8 mouse cellular contexts compared by ENCODE assay signal in genomic region chr6:39243511-39243961, GRCm38 (mm10). TPM values are rescaled to one million over a fixed set of nuclear protein-coding genes. Genes with fewer than 3 reads are reported as not detected.
A peak's percentile ranks its signal among the peaks of the same experiment; 100 is the strongest.
DNase-seq lines count a peak whose midpoint lies in the region; ATAC-seq and TF ChIP-seq lines count a peak whose summit lies in the region.

No protein-coding gene starts in this region.

- H3K4me1 ChIP-seq in lung, adult 2 months (ENCODE audit: control insufficient read depth, insufficient read depth, low read length), result peaks cover 9% of the 10 kb centered on the region
- H3K4me1 ChIP-seq in forebrain, embryonic 15.5 days, result peaks cover 21% of the 10 kb centered on the region
- H3K4me1 ChIP-seq in intestine, embryonic 16.5 days (ENCODE audit: control insufficient read depth, insufficient read depth, low read length), result peaks cover 25% of the 10 kb centered on the region

- peak; percentile 35; the same call in 1 of the 2 replicates for ATAC-seq in forebrain, embryonic 15.5 days (replicated peaks)
- ATAC-seq in intestine, embryonic 16.5 days, result peak; percentile 68
- no peak for ATAC-seq in monocyte, adult 5-6 weeks (replicated peaks; ENCODE audit: insufficient number of reproducible peaks, low FRiP score, low TSS enrichment, poor library complexity, severe bottlenecking)

- no peak overlapping the region for H3K4me2 ChIP-seq in forebrain, embryonic 15.5 days (replicated peaks)
- no peak overlapping the region for H3K4me2 ChIP-seq in intestine, embryonic 16.5 days (ENCODE audit: low read depth, low read length)

- no peaks in the 10 kb centered on the region for H3K36me3 ChIP-seq in forebrain, embryonic 15.5 days
- H3K36me3 ChIP-seq in intestine, embryonic 16.5 days (ENCODE audit: control insufficient read depth, insufficient read depth, low read length), result no peaks in the 10 kb centered on the region

- no peak for TF ChIP-seq POLR2A in lung, adult 2 months (IDR thresholded peaks at IDR 0.05; ENCODE audit: borderline replicate concordance, extremely low read depth, low read depth, low read length)

- WGBS in lung, adult 2 months, result 43% methylated on average over 8 of the region's 8 CpGs
- 75% methylated on average over 8 of the region's 8 CpGs for WGBS in forebrain, embryonic 15.5 days
- WGBS in intestine, embryonic 16.5 days, result 32% methylated on average over 8 of the region's 8 CpGs

- no peaks in the 10 kb centered on the region for H3K27me3 ChIP-seq in forebrain, embryonic 15.5 days
- H3K27me3 ChIP-seq in intestine, embryonic 16.5 days (replicated peaks; ENCODE audit: control insufficient read depth, insufficient read depth, low read length), result no peaks in the 10 kb centered on the region

- TF ChIP-seq CTCF in lung, adult 2 months (IDR thresholded peaks at IDR 0.05; ENCODE audit: insufficient read depth, low read length), result no peak

- DNase-seq in lung, adult 18-20 months, result peak; percentile 54 to 77
- DNase-seq in lung, adult 2 months, result no peak
- peak; percentile 62 for DNase-seq in lung, postnatal 25 days (ENCODE audit: low spot score)
- DNase-seq in layer of hippocampus, postnatal 36 days, result no peak
- no peak for DNase-seq in right cerebral cortex, postnatal 25 days

- H3K27ac ChIP-seq in forebrain, embryonic 15.5 days (replicated peaks), result peak overlapping the region; percentile 58
- peak overlapping the region; percentile 94 for H3K27ac ChIP-seq in intestine, embryonic 16.5 days (ENCODE audit: low read length)

- H3K4me3 ChIP-seq in lung, adult 2 months (replicated peaks; ENCODE audit: extremely low read depth, low read depth, low read length), result no peak overlapping the region
- H3K4me3 ChIP-seq in forebrain, embryonic 15.5 days, result no peak overlapping the region
- H3K4me3 ChIP-seq in intestine, embryonic 16.5 days (ENCODE audit: low read length), result no peak overlapping the region

- H3K9me3 ChIP-seq in forebrain, embryonic 15.5 days, result no peaks in the 10 kb centered on the region
- no peaks in the 10 kb centered on the region for H3K9me3 ChIP-seq in intestine, embryonic 16.5 days (ENCODE audit: control insufficient read depth, low read length)

- no peak overlapping the region for H3K9ac ChIP-seq in forebrain, embryonic 15.5 days (replicated peaks)
- no peak overlapping the region for H3K9ac ChIP-seq in intestine, embryonic 16.5 days (ENCODE audit: low read depth, low read length)

RNA-seq across cellular contexts. Expression of gene Kdm7a, which starts 36.9 kb away (rescaled TPM):
- polyA plus RNA-seq in lung, adult 2 months (2012; rRNA removed), result 2.7 and 4.0 TPM in 2 replicates
- 7.4 and 8.1 TPM in 2 replicates for polyA plus RNA-seq in forebrain, embryonic 15.5 days (2015; fragmentation: Nextera tagmentation; extraction: Ambion mirVana)
- 3.9 and 4.0 TPM in 2 replicates for polyA plus RNA-seq in intestine, embryonic 16.5 days (2015; fragmentation: Nextera tagmentation; extraction: Ambion mirVana)
- total RNA-seq in monocyte, adult 5-6 weeks (2017), result 102 to 109 TPM (median 106 TPM) in 3 replicates
- 10 to 100 TPM; 57.2 to 64.2 TPM for total RNA-seq in layer of hippocampus, postnatal 36 days (2021)

Comparison
In these comparisons a context has a peak if more than half of its experiments do, and no peak if none do; other contexts are left out.
1. DNase-seq: peak in lung, adult 18-20 months (2 of 2) and lung, postnatal 25 days (single experiment); none in lung, adult 2 months (single experiment), layer of hippocampus, postnatal 36 days (0 of 2) and right cerebral cortex, postnatal 25 days (single experiment).